Mouse (Mus musculus) B cell, adult 62 days (primary cell): ENCODE data around the gene Slc19a1. TPM values are rescaled to one million over a fixed set of nuclear protein-coding genes. Genes with fewer than 3 reads are reported as not detected.

Experiments used
- total RNA-seq: library from RNA; stranded (reverse); gene quantifications from 4 replicates; pipeline ENCODE4 v1.2.4, GENCODE M21; 2023

The Slc19a1 gene
- 14.0 to 22.5 TPM (median 14.7 TPM) in 4 replicates for total RNA-seq

DNA sequence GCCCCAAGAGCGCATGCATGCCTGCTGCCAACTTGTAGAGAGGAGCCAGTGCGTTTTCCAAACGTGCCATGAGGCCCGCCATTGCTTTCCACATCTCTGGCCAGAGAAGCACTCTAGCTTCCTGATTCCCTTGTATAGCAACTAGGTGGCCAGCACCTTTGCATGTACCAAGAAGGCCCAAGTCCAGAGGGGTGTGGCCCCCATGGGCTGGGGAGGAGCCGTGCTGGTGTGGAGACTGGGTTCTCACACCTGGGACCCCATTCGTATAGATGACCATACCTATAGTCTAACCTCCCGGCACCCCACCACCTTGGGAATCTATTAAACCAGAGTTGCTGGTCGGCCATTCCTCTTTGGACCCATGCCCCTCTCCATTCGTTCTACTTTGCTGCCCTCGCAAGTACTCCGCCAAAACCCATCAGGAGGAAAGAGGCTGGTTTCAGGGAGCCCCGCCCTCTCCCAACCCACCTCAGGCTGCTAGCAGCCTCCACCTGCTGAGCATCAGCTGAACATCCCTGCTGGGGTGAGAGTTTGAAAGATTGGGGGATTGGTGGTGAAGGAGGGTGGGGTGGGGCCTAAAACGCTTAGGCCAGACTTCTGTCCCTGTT lies at the start of gene Slc19a1:
Gene Slc19a1 (plus strand): TSS at position 474 of the 608 bp plus-strand sequence.

Other genes starting within 250 kb of the Slc19a1 start
- gene Pcbp3, start 70.4 kb upstream of the Slc19a1 start, total RNA-seq = 5.4 to 11.7 TPM (median 8.9 TPM) in 4 replicates
- 0.13 to 0.24 TPM (median 0.17 TPM) in 3 of 4 replicates, not detected in the other for gene Col18a1, start 134.3 kb downstream of the Slc19a1 start, total RNA-seq
- gene Pofut2, start 227.0 kb downstream of the Slc19a1 start, total RNA-seq = 33.9 to 39.7 TPM (median 37.2 TPM) in 4 replicates